Mouse (Mus musculus) mature B cell (primary cell): ENCODE results near the gene Trak2.
"Not testable (repeated sequence)": the region's sequence is repeated elsewhere in the genome, so short reads cannot be mapped to it uniquely, and the experiment has no call there.

ENCODE experiments used
- in situ Hi-C: fragments of 300-500 bp; cut with MboI; formaldehyde crosslinking; loops from 2 replicates; pipeline ENCODE4 v1.14.3; 2019

Trak2 gene

GRCm38 (mm10) chr1:58973366-58974221 is at the start of gene Trak2, which contains the start of gene Stradb:
Trak2 (minus strand) TSS chr1:58973430.
Stradb (plus strand) TSS chr1:58973522.
- in situ Hi-C loops = no loop called here

GRCm38 (mm10) chr1:59021556-59021955 is 48.3 kb upstream of the Trak2 start:
- in situ Hi-C loops = no loop called here

GRCm38 (mm10) chr1:59009250-59009649 is 36.0 kb upstream of the Trak2 start:
- in situ Hi-C loops = no loop called here

GRCm38 (mm10) chr1:58995313-58995712 is 22.1 kb upstream of the Trak2 start:
- in situ Hi-C loops = no loop called here

- in situ Hi-C loops = no loop called here
Measured at GRCm38 (mm10) chr1:58993723-58994122, 20.5 kb upstream of the Trak2 start.

- in situ Hi-C loops = no loop called here
Measured at GRCm38 (mm10) chr1:58993144-58993543, 19.9 kb upstream of the Trak2 start.

- in situ Hi-C loops = no loop called here
Measured at GRCm38 (mm10) chr1:58984586-58984985, 11.4 kb upstream of the Trak2 start.

GRCm38 (mm10) chr1:58982276-58982675 is 9.0 kb upstream of the Trak2 start:
- in situ Hi-C loops = no loop called here

GRCm38 (mm10) chr1:58972851-58973365 is 322 bp downstream of the Trak2 start:
- in situ Hi-C loops = no loop called here

GRCm38 (mm10) chr1:58971097-58971496 is 2.1 kb downstream of the Trak2 start:
- in situ Hi-C loops = no loop called here

GRCm38 (mm10) chr1:58970054-58970453 is 3.2 kb downstream of the Trak2 start:
- in situ Hi-C loops = no loop called here

GRCm38 (mm10) chr1:58967534-58967933 is 5.7 kb downstream of the Trak2 start:
- in situ Hi-C loops = no loop called here

GRCm38 (mm10) chr1:58962865-58963264 is 10.4 kb downstream of the Trak2 start:
- in situ Hi-C loops = no loop called here

GRCm38 (mm10) chr1:58962418-58962817 is 10.8 kb downstream of the Trak2 start:
- in situ Hi-C loops = no loop called here

- in situ Hi-C loops = no loop called here
Measured at GRCm38 (mm10) chr1:58961152-58961893, 11.9 kb downstream of the Trak2 start.

GRCm38 (mm10) chr1:58959682-58960081 is 13.5 kb downstream of the Trak2 start:
- in situ Hi-C loops = no loop called here

GRCm38 (mm10) chr1:58958789-58959526 is 14.3 kb downstream of the Trak2 start:
- in situ Hi-C loops = not testable (repeated sequence)

GRCm38 (mm10) chr1:58957931-58958330 is 15.3 kb downstream of the Trak2 start:
- in situ Hi-C loops = no loop called here

GRCm38 (mm10) chr1:58956229-58956628 is 17.0 kb downstream of the Trak2 start:
- in situ Hi-C loops = no loop called here

- in situ Hi-C loops = no loop called here
Measured at GRCm38 (mm10) chr1:58955716-58956115, 17.5 kb downstream of the Trak2 start.

GRCm38 (mm10) chr1:58954578-58955410 is 18.4 kb downstream of the Trak2 start:
- in situ Hi-C loops = no loop called here
